ENCODE assay signal across 8 mouse cellular contexts in genomic region chr3:89277281-89278021, GRCm38 (mm10). TPM values are rescaled to one million over a fixed set of nuclear protein-coding genes. Genes with fewer than 3 reads are reported as not detected.
DNase-seq lines count a peak whose midpoint lies in the region; ATAC-seq and TF ChIP-seq lines count a peak whose summit lies in the region.

No protein-coding gene starts in this region.

- peak overlapping the region; percentile 94 for H3K27ac ChIP-seq in layer of hippocampus, adult 2 months
- peak overlapping the region; percentile 91 for H3K27ac ChIP-seq in embryonic facial prominence, embryonic 15.5 days (replicated peaks)
- peak overlapping the region; percentile 43 for H3K27ac ChIP-seq in intestine, embryonic 14.5 days (ENCODE audit: low read depth)
- H3K27ac ChIP-seq in liver, embryonic 15.5 days (replicated peaks): no peak overlapping the region

- peak overlapping the region; percentile 95 for H3K4me2 ChIP-seq in embryonic facial prominence, embryonic 15.5 days (replicated peaks)
- peak overlapping the region; percentile 71 for H3K4me2 ChIP-seq in intestine, embryonic 14.5 days (ENCODE audit: low read length)
- peak overlapping the region; percentile 69 for H3K4me2 ChIP-seq in liver, embryonic 15.5 days

- ATAC-seq in embryonic facial prominence, embryonic 15.5 days (ENCODE audit: insufficient number of reproducible peaks, low FRiP score, low TSS enrichment, low read depth): no peak
- ATAC-seq in intestine, embryonic 14.5 days (replicated peaks; ENCODE audit: low FRiP score, low TSS enrichment, low read depth): no peak
- no peak for ATAC-seq in liver, embryonic 15.5 days (ENCODE audit: insufficient read depth)

- no peak for DNase-seq in layer of hippocampus, adult 2 months (ENCODE audit: low spot score in 2 of 2)
- no peak for DNase-seq in layer of hippocampus, adult 8-10 months (ENCODE audit: low spot score in 2 of 2)
- DNase-seq in intestine, embryonic 14.5 days (ENCODE audit: low spot score): peak; percentile 64
- peak; percentile 55 for DNase-seq in urinary bladder, adult 2 months (ENCODE audit: low spot score)
- DNase-seq in thymus, postnatal 36 days: no peak
- DNase-seq in left cerebral cortex, postnatal 4 days: no peak

- no peaks in the 10 kb centered on the region for H3K9me3 ChIP-seq in embryonic facial prominence, embryonic 15.5 days (replicated peaks)
- H3K9me3 ChIP-seq in intestine, embryonic 14.5 days (ENCODE audit: control insufficient read depth, low read length): no peaks in the 10 kb centered on the region
- H3K9me3 ChIP-seq in liver, embryonic 15.5 days (replicated peaks): no peaks in the 10 kb centered on the region

- TF ChIP-seq CTCF in layer of hippocampus, adult 2 months (conservative IDR thresholded peaks at IDR 0.05): no peak

- 33% methylated on average over 14 of the region's 14 CpGs for WGBS in embryonic facial prominence, embryonic 15.5 days
- 24% methylated on average over 14 of the region's 14 CpGs for WGBS in intestine, embryonic 14.5 days
- 48% methylated on average over 14 of the region's 14 CpGs for WGBS in liver, embryonic 15.5 days (ENCODE audit: insufficient replicate concordance)

- 0 out of 2 replicates have a peak overlapping the region, but pooled peaks have one; percentile 19 for H3K9ac ChIP-seq in embryonic facial prominence, embryonic 15.5 days
- H3K9ac ChIP-seq in intestine, embryonic 14.5 days (ENCODE audit: low read length): peak overlapping the region; percentile 64
- no peak overlapping the region for H3K9ac ChIP-seq in liver, embryonic 15.5 days

- intact Hi-C loops in left cerebral cortex, postnatal 4 days (cut with DNase I): no loop called here

- H3K4me1 ChIP-seq in embryonic facial prominence, embryonic 15.5 days: peaks cover 61% of the 10 kb centered on the region
- peaks cover 44% of the 10 kb centered on the region for H3K4me1 ChIP-seq in intestine, embryonic 14.5 days (replicated peaks; ENCODE audit: control insufficient read depth, insufficient read depth, low read length)
- H3K4me1 ChIP-seq in liver, embryonic 15.5 days (replicated peaks): peaks cover 30% of the 10 kb centered on the region

- H3K4me3 ChIP-seq in layer of hippocampus, adult 2 months: peak overlapping the region; percentile 74
- H3K4me3 ChIP-seq in embryonic facial prominence, embryonic 15.5 days (replicated peaks): peak overlapping the region; percentile 64
- peak overlapping the region; percentile 61 for H3K4me3 ChIP-seq in intestine, embryonic 14.5 days (ENCODE audit: low read depth, low read length)
- peak overlapping the region; percentile 52; the same call in 1 of the 2 replicates for H3K4me3 ChIP-seq in liver, embryonic 15.5 days (replicated peaks)

- H3K36me3 ChIP-seq in embryonic facial prominence, embryonic 15.5 days: peaks cover 28% of the 10 kb centered on the region
- peaks cover 20% of the 10 kb centered on the region; the same call in 1 of the 2 replicates for H3K36me3 ChIP-seq in intestine, embryonic 14.5 days (ENCODE audit: control insufficient read depth, insufficient read depth, low read length)
- H3K36me3 ChIP-seq in liver, embryonic 15.5 days (replicated peaks): no peaks in the 10 kb centered on the region

- no peaks in the 10 kb centered on the region for H3K27me3 ChIP-seq in embryonic facial prominence, embryonic 15.5 days
- H3K27me3 ChIP-seq in intestine, embryonic 14.5 days (replicated peaks; ENCODE audit: control insufficient read depth, insufficient read depth, low read length): 0 out of 2 replicates have a peak, but pooled peaks cover 4% of the 10 kb centered on the region
- peaks cover 76% of the 10 kb centered on the region for H3K27me3 ChIP-seq in liver, embryonic 15.5 days

RNA-seq across cellular contexts. Expression of gene Efna1, which starts 3.5 kb away (rescaled TPM):
- 1 to 10 TPM; 7.6 to 7.9 TPM for total RNA-seq in layer of hippocampus, adult 2 months (2021)
- 10 to 100 TPM in 2 of 4 experiments, 1 to 10 TPM in 2; 7.9 to 12.6 (median 10.5) TPM for total RNA-seq in layer of hippocampus, adult 8-10 months (2022)
- 55.8 and 57.4 TPM in 2 replicates for polyA plus RNA-seq in embryonic facial prominence, embryonic 15.5 days (2015; fragmentation: Nextera tagmentation; extraction: Ambion mirVana)
- 46.2 and 46.6 TPM in 2 replicates for polyA plus RNA-seq in intestine, embryonic 14.5 days (2014; fragmentation: Nextera tagmentation; extraction: Ambion mirVana)
- 8.9 and 11.2 TPM in 2 replicates for polyA plus RNA-seq in liver, embryonic 15.5 days (2015; fragmentation: Nextera tagmentation; extraction: Ambion mirVana)
- polyA plus RNA-seq in urinary bladder, adult 2 months (2012; rRNA removed): 41.8 and 43.5 TPM in 2 replicates
- 1 to 10 TPM; 5.0 to 6.4 TPM for total RNA-seq in left cerebral cortex, postnatal 4 days (2021)

RNA-seq across cellular contexts. Expression of gene Slc50a1, which starts 7.1 kb away (rescaled TPM):
- 10 to 100 TPM; 46.3 to 58.9 TPM for total RNA-seq in layer of hippocampus, adult 2 months (2021)
- total RNA-seq in layer of hippocampus, adult 8-10 months (2022): 10 to 100 TPM; 51.8 to 69.9 (median 58.2) TPM
- 71.8 and 72.2 TPM in 2 replicates for polyA plus RNA-seq in embryonic facial prominence, embryonic 15.5 days (2015; fragmentation: Nextera tagmentation; extraction: Ambion mirVana)
- 64.7 and 66.5 TPM in 2 replicates for polyA plus RNA-seq in intestine, embryonic 14.5 days (2014; fragmentation: Nextera tagmentation; extraction: Ambion mirVana)
- polyA plus RNA-seq in liver, embryonic 15.5 days (2015; fragmentation: Nextera tagmentation; extraction: Ambion mirVana): 17.5 and 17.8 TPM in 2 replicates
- polyA plus RNA-seq in urinary bladder, adult 2 months (2012; rRNA removed): 128 and 156 TPM in 2 replicates
- 10 to 100 TPM; 17.3 to 21.3 TPM for total RNA-seq in left cerebral cortex, postnatal 4 days (2021)

RNA-seq across cellular contexts. Expression of gene Dpm3, which starts 18.3 kb away (rescaled TPM):
- 10 to 100 TPM; 51.2 to 61.0 TPM for total RNA-seq in layer of hippocampus, adult 2 months (2021)
- total RNA-seq in layer of hippocampus, adult 8-10 months (2022): 10 to 100 TPM; 44.2 to 67.3 (median 61.7) TPM
- 150 and 173 TPM in 2 replicates for polyA plus RNA-seq in embryonic facial prominence, embryonic 15.5 days (2015; fragmentation: Nextera tagmentation; extraction: Ambion mirVana)
- polyA plus RNA-seq in intestine, embryonic 14.5 days (2014; fragmentation: Nextera tagmentation; extraction: Ambion mirVana): 143 and 188 TPM in 2 replicates
- polyA plus RNA-seq in liver, embryonic 15.5 days (2015; fragmentation: Nextera tagmentation; extraction: Ambion mirVana): 45.4 and 54.4 TPM in 2 replicates
- 200 and 251 TPM in 2 replicates for polyA plus RNA-seq in urinary bladder, adult 2 months (2012; rRNA removed)
- 10 to 100 TPM; 54.0 to 59.7 TPM for total RNA-seq in left cerebral cortex, postnatal 4 days (2021)

RNA-seq across cellular contexts. Expression of gene Trim46, which starts 31.3 kb away (rescaled TPM):
- total RNA-seq in layer of hippocampus, adult 2 months (2021): 10 to 100 TPM; 89.1 to 92.8 TPM
- total RNA-seq in layer of hippocampus, adult 8-10 months (2022): 10 to 100 TPM; 74.0 to 89.3 (median 80.2) TPM
- polyA plus RNA-seq in embryonic facial prominence, embryonic 15.5 days (2015; fragmentation: Nextera tagmentation; extraction: Ambion mirVana): 5.0 and 5.9 TPM in 2 replicates
- polyA plus RNA-seq in intestine, embryonic 14.5 days (2014; fragmentation: Nextera tagmentation; extraction: Ambion mirVana): 3.3 and 3.5 TPM in 2 replicates
- polyA plus RNA-seq in liver, embryonic 15.5 days (2015; fragmentation: Nextera tagmentation; extraction: Ambion mirVana): 0.23 and 0.31 TPM in 2 replicates
- 4.1 and 6.0 TPM in 2 replicates for polyA plus RNA-seq in urinary bladder, adult 2 months (2012; rRNA removed)
- total RNA-seq in left cerebral cortex, postnatal 4 days (2021): 100 to 1,000 TPM; 128 to 133 TPM

RNA-seq across cellular contexts. Expression of gene Krtcap2, which starts 31.7 kb away (rescaled TPM):
- 10 to 100 TPM; 75.8 to 80.5 TPM for total RNA-seq in layer of hippocampus, adult 2 months (2021)
- total RNA-seq in layer of hippocampus, adult 8-10 months (2022): 10 to 100 TPM; 73.9 to 82.9 (median 79.4) TPM
- polyA plus RNA-seq in embryonic facial prominence, embryonic 15.5 days (2015; fragmentation: Nextera tagmentation; extraction: Ambion mirVana): 294 and 310 TPM in 2 replicates
- 331 and 346 TPM in 2 replicates for polyA plus RNA-seq in intestine, embryonic 14.5 days (2014; fragmentation: Nextera tagmentation; extraction: Ambion mirVana)
- polyA plus RNA-seq in liver, embryonic 15.5 days (2015; fragmentation: Nextera tagmentation; extraction: Ambion mirVana): 116 and 126 TPM in 2 replicates
- 67.7 and 77.1 TPM in 2 replicates for polyA plus RNA-seq in urinary bladder, adult 2 months (2012; rRNA removed)
- 100 to 1,000 TPM in 1 of 2 experiments, 10 to 100 TPM in 1; 86.2 to 106 TPM for total RNA-seq in left cerebral cortex, postnatal 4 days (2021)

Comparison
In these comparisons a context has a peak if more than half of its experiments do, and no peak if none do; other contexts are left out.
1. DNase-seq: peak in intestine, embryonic 14.5 days (single experiment) and urinary bladder, adult 2 months (single experiment); none in layer of hippocampus, adult 2 months (0 of 2), layer of hippocampus, adult 8-10 months (0 of 2), thymus, postnatal 36 days (0 of 2) and left cerebral cortex, postnatal 4 days (single experiment).
2. Peak in every context shown above with its lines, with median percentiles within 50 percentile points of each other: H3K4me3 ChIP-seq and H3K4me2 ChIP-seq.